Mouse (Mus musculus) forebrain, postnatal 0 days (tissue): Measurements from ENCODE around the gene Fbxl16. TPM values are rescaled to one million over a fixed set of nuclear protein-coding genes. Genes with fewer than 3 reads are reported as not detected.
"Not testable (repeated sequence)": the region's sequence is repeated elsewhere in the genome, so short reads cannot be mapped to it uniquely, and the experiment has no call there.

Experiments used
- ATAC-seq: fragments of 200-750 bp; cut with Nextera tagmentation; 2 replicates; pipeline ENCODE4 v1.8.0; 2017; ENCODE audit warnings: mild to moderate bottlenecking, moderate library complexity
- DNase-seq: peaks from one replicate; pipeline ENCODE4 v3.0.0-alpha.2; 2015
- H3K27ac ChIP-seq: fragments of 300-500 bp; sonication (generic); 2 replicates; pipeline ENCODE4 v1.5.1; 2014; ENCODE audit warnings: low read depth, mild to moderate bottlenecking, antibody characterized with exemption, low read length, moderate library complexity, mixed read lengths
- H3K27me3 ChIP-seq: fragments of 300-500 bp; sonication (generic); 2 replicates; pipeline ENCODE4 v1.6.1; 2014; ENCODE audit warnings: mild to moderate bottlenecking, low read length, mixed read lengths; ENCODE audit not compliant: insufficient read depth
- H3K36me3 ChIP-seq: fragments of 300-500 bp; sonication (generic); 2 replicates; pipeline ENCODE4 v1.6.1; 2014; ENCODE audit warnings: mild to moderate bottlenecking, moderate library complexity; ENCODE audit not compliant: insufficient read depth
- H3K4me1 ChIP-seq: fragments of 300-500 bp; sonication (generic); 2 replicates; pipeline ENCODE4 v1.6.1; 2014; ENCODE audit warnings: antibody characterized with exemption; ENCODE audit not compliant: insufficient read depth
- H3K4me2 ChIP-seq: fragments of 300-500 bp; sonication (generic); 2 replicates; pipeline ENCODE4 v1.6.1; 2014; ENCODE audit warnings: low read depth, mild to moderate bottlenecking, moderate library complexity
- H3K4me3 ChIP-seq: fragments of 300-500 bp; sonication (generic); 2 replicates; pipeline ENCODE4 v1.5.1; 2014; ENCODE audit warnings: low read depth, low read length, mixed read lengths
- H3K9ac ChIP-seq: fragments of 300-500 bp; sonication (generic); 2 replicates; pipeline ENCODE4 v1.6.1; 2014; ENCODE audit warnings: mild to moderate bottlenecking
- H3K9me3 ChIP-seq: fragments of 300-500 bp; sonication (generic); 2 replicates; pipeline ENCODE4 v1.6.1; 2016; ENCODE audit warnings: low read length
- CTCF ChIP-seq: sonication (generic); IDR thresholded peaks from 2 replicates; pipeline ENCODE4 v1.5.1; 2016; ENCODE audit warnings: antibody characterized with exemption, control low read depth, low read depth
- WGBS: fragments of 180-500 bp; shearing (Covaris S2); extraction: QIAGEN DNeasy Blood & Tissue Kit; methylation state at CpG from one replicate; pipeline ENCODE4 v1.1.7; 2014; 5-methylcytosine and 5-hydroxymethylcytosine counted together
- polyA plus RNA-seq: library from polyadenylated mRNA; unstranded; fragments of >200 nt; fragmentation: Nextera tagmentation; extraction: Ambion mirVana; gene quantifications from 2 replicates; pipeline ENCODE4 v1.2.1, GENCODE M21; 2015
- total RNA-seq: library from RNA; depleted of rRNA; stranded (reverse); fragments of >200 nt; gene quantifications from 2 replicates; pipeline ENCODE4 v1.2.3, GENCODE M21; 2014

Fbxl16 gene
- total and polyA plus RNA-seq, 2 experiments from 2014 or later, result 58.7 to 133 TPM

- not testable (repeated sequence) for H3K4me2 ChIP-seq, H3K36me3 ChIP-seq, H3K4me3 ChIP-seq, H3K9me3 ChIP-seq, ATAC-seq, H3K27me3 ChIP-seq, H3K27ac ChIP-seq, DNase-seq, H3K9ac ChIP-seq
- 55% methylated on average over 2 of the region's 2 CpGs for WGBS
- peak; percentile 46 for TF ChIP-seq CTCF
- H3K4me1 ChIP-seq, result peaks cover 23% of the 10 kb centered on the region
Measured at GRCm38 (mm10) chr17:25807452-25807851, 1.4 kb upstream of the Fbxl16 start.

- no peak for TF ChIP-seq CTCF
- H3K4me2 ChIP-seq, result peak overlapping the region; percentile 65
- H3K9me3 ChIP-seq, result no peaks in the 10 kb centered on the region
- H3K9ac ChIP-seq, result peak overlapping the region; percentile 97
- H3K4me3 ChIP-seq, result peak overlapping the region; percentile 95
- 35% methylated on average over 5 of the region's 5 CpGs for WGBS
- ATAC-seq, result no peak
- no peaks in the 10 kb centered on the region for H3K27me3 ChIP-seq
- no peaks in the 10 kb centered on the region for H3K36me3 ChIP-seq
- peak overlapping the region; percentile 96 for H3K27ac ChIP-seq
- peaks cover 23% of the 10 kb centered on the region for H3K4me1 ChIP-seq
- DNase-seq, result peak; percentile 36
Measured at GRCm38 (mm10) chr17:25808028-25808427, 857 bp upstream of the Fbxl16 start.

- Histone ChIP-seq H3K4me3 (peak overlapping the region; percentile 95), H3K4me2 (peak overlapping the region; percentile 65), H3K27ac (peak overlapping the region; percentile 96), H3K9me3 (no peaks in the 10 kb centered on the region), H3K9ac (peak overlapping the region; percentile 97), H3K4me1 (peaks cover 29% of the 10 kb centered on the region), H3K27me3 (no peaks in the 10 kb centered on the region), H3K36me3 (no peaks in the 10 kb centered on the region)
- DNase-seq, result no peak
- peak; percentile 40 for TF ChIP-seq CTCF
- WGBS, result 11% methylated on average over 25 of the region's 25 CpGs
- peak; percentile 12; the same call in 1 of the 2 replicates for ATAC-seq
Measured at GRCm38 (mm10) chr17:25809606-25810340, 888 bp downstream of the Fbxl16 start.

GRCm38 (mm10) chr17:25810890-25811289 is 2.0 kb downstream of the Fbxl16 start:
- H3K4me1 ChIP-seq, result peaks cover 29% of the 10 kb centered on the region
- H3K9me3 ChIP-seq, result no peaks in the 10 kb centered on the region
- no peak for TF ChIP-seq CTCF
- no peaks in the 10 kb centered on the region for H3K36me3 ChIP-seq
- WGBS, result 72% methylated on average over 4 of the region's 4 CpGs
- H3K27me3 ChIP-seq, result no peaks in the 10 kb centered on the region
- no peak overlapping the region; the same call in 1 of the 2 replicates for H3K4me3 ChIP-seq
- H3K27ac ChIP-seq, result no peak overlapping the region
- DNase-seq (no peak), ATAC-seq (no peak)
- H3K9ac ChIP-seq, result no peak overlapping the region
- H3K4me2 ChIP-seq, result peak overlapping the region; percentile 65; the same call in 1 of the 2 replicates

- peaks cover 22% of the 10 kb centered on the region for H3K36me3 ChIP-seq
- no peak overlapping the region for H3K4me3 ChIP-seq
- 3% methylated on average over 20 of the region's 20 CpGs for WGBS
Measured at GRCm38 (mm10) chr17:25813471-25813870, 4.6 kb downstream of the Fbxl16 start.

GRCm38 (mm10) chr17:25817662-25818061 is 8.8 kb downstream of the Fbxl16 start:
- peaks cover 38% of the 10 kb centered on the region for H3K36me3 ChIP-seq
- no peaks in the 10 kb centered on the region for H3K9me3 ChIP-seq
- H3K27ac ChIP-seq, result no peak overlapping the region
- H3K4me3 ChIP-seq, result no peak overlapping the region
- TF ChIP-seq CTCF, result no peak
- DNase-seq, result no peak
- WGBS, result 88% methylated on average over 11 of the region's 11 CpGs
- H3K4me2 ChIP-seq, result no peak overlapping the region
- peaks cover 10% of the 10 kb centered on the region; the same call in 1 of the 2 replicates for H3K4me1 ChIP-seq
- H3K9ac ChIP-seq, result no peak overlapping the region
- ATAC-seq, result no peak
- H3K27me3 ChIP-seq, result no peaks in the 10 kb centered on the region

More at GRCm38 (mm10) chr17:25813471-25813870, 4.6 kb downstream of the Fbxl16 start:
- Histone ChIP-seq H3K27me3 (no peaks in the 10 kb centered on the region), H3K4me1 (peaks cover 24% of the 10 kb centered on the region), H3K9ac (peak overlapping the region; percentile 41), H3K27ac (peak overlapping the region; percentile 57), H3K9me3 (no peaks in the 10 kb centered on the region), H3K4me2 (peak overlapping the region; percentile 38)
- DNase-seq, result peak; percentile 65
- peak; percentile 38 for ATAC-seq
- TF ChIP-seq CTCF, result peak; percentile 67

GRCm38 (mm10) chr17:25818851-25819780 is 10.2 kb downstream of the Fbxl16 start:
- Histone ChIP-seq H3K27me3 (no peaks in the 10 kb centered on the region), H3K4me3 (no peak overlapping the region), H3K36me3 (peaks cover 38% of the 10 kb centered on the region), H3K4me2 (no peak overlapping the region), H3K9me3 (no peaks in the 10 kb centered on the region), H3K27ac (no peak overlapping the region), H3K9ac (no peak overlapping the region), H3K4me1 (peaks cover 3% of the 10 kb centered on the region; the same call in 1 of the 2 replicates)
- ATAC-seq (no peak), DNase-seq (no peak)
- 13% methylated on average over 45 of the region's 46 CpGs for WGBS
- no peak for TF ChIP-seq CTCF
